Mouse (Mus musculus) natural killer cell, adult 2 months (primary cell): ENCODE results near the gene Gpr142.

Experiments used
- DNase-seq, 2 experiments: peaks; one replicate each; pipeline ENCODE4 v3.0.0; 2022; ENCODE audit warnings: low spot score in 2 of 2

Gpr142 gene

GRCm38 (mm10) chr11:114798624-114799023, at the start of gene Gpr142:
Gene Gpr142 (plus strand): TSS chr11:114798924.
- DNase-seq = no peak

- DNase-seq = peak; percentile 60 to 70
Observed at GRCm38 (mm10) chr11:114764820-114765818, 33.6 kb upstream of the Gpr142 start, which contains the start of gene Kif19a. Gene Kif19a (plus strand): TSS chr11:114765388.

GRCm38 (mm10) chr11:114769911-114770310, 28.8 kb upstream of the Gpr142 start:
- DNase-seq = no peak

GRCm38 (mm10) chr11:114771896-114772295, 26.8 kb upstream of the Gpr142 start:
- no peak for DNase-seq

- no peak for DNase-seq
Observed at GRCm38 (mm10) chr11:114780076-114780475, 18.6 kb upstream of the Gpr142 start.

- no peak for DNase-seq
Observed at GRCm38 (mm10) chr11:114785892-114786291, 12.8 kb upstream of the Gpr142 start.

- DNase-seq = peak in 1 of 2 experiments; percentile 28
Observed at GRCm38 (mm10) chr11:114786326-114786725, 12.4 kb upstream of the Gpr142 start.

GRCm38 (mm10) chr11:114787611-114788010, 11.1 kb upstream of the Gpr142 start:
- no peak for DNase-seq

- DNase-seq = peak; percentile 69 to 79
Observed at GRCm38 (mm10) chr11:114789061-114789714, 9.5 kb upstream of the Gpr142 start.

GRCm38 (mm10) chr11:114789716-114790115, 9.0 kb upstream of the Gpr142 start:
- DNase-seq = no peak

GRCm38 (mm10) chr11:114790171-114790570, 8.6 kb upstream of the Gpr142 start:
- no peak for DNase-seq

GRCm38 (mm10) chr11:114790841-114791240, 7.9 kb upstream of the Gpr142 start:
- no peak for DNase-seq

GRCm38 (mm10) chr11:114791351-114791889, 7.3 kb upstream of the Gpr142 start:
- no peak for DNase-seq

- DNase-seq = no peak
Observed at GRCm38 (mm10) chr11:114791891-114792411, 6.8 kb upstream of the Gpr142 start.

GRCm38 (mm10) chr11:114792931-114793494, 5.7 kb upstream of the Gpr142 start:
- DNase-seq = no peak

GRCm38 (mm10) chr11:114793868-114794545, 4.7 kb upstream of the Gpr142 start:
- DNase-seq = no peak

- DNase-seq = no peak
Observed at GRCm38 (mm10) chr11:114794691-114795090, 4.0 kb upstream of the Gpr142 start.

GRCm38 (mm10) chr11:114795231-114795746, 3.4 kb upstream of the Gpr142 start:
- DNase-seq = no peak

- no peak for DNase-seq
Observed at GRCm38 (mm10) chr11:114795848-114796322, 2.8 kb upstream of the Gpr142 start, which contains the start of gene Btbd17. Gene Btbd17 (minus strand): TSS chr11:114795945.

GRCm38 (mm10) chr11:114797176-114797575, 1.5 kb upstream of the Gpr142 start:
- no peak for DNase-seq

GRCm38 (mm10) chr11:114797981-114798380, 743 bp upstream of the Gpr142 start:
- DNase-seq = no peak
